In genomic region chr2:106865148-106865786, GRCm38 (mm10) we compare ENCODE assay signal across 31 mouse cellular contexts.
A peak's percentile ranks its signal among the peaks of the same experiment; 100 is the strongest.
DNase-seq lines count a peak whose midpoint lies in the region; ATAC-seq and TF ChIP-seq lines count a peak whose summit lies in the region.
"Had no signal": no experiment of that assay in that cellular context is flagged by ENCODE, and none has a peak within 500 bp of the region (broad histone marks: within the 10 kb centered on the region; RNA-seq: fewer than 3 reads in every experiment).

No protein-coding gene starts in this region.

- DNase-seq in forebrain, embryonic 10.5 days (ENCODE audit: extremely low spot score, low spot score): no peak
- DNase-seq in kidney, adult 2 months: no peak
- no peak for DNase-seq in lung, embryonic 14.5 days
- DNase-seq in lung, adult 2 months: no peak
- no peak for DNase-seq in spleen, adult 12 weeks (ENCODE audit: low spot score)
- DNase-seq: adrenal gland, postnatal 14 days; cerebellum, adult 11-12 months; cerebellum, postnatal 10 days; gastrocnemius, postnatal 10 days; heart, postnatal 10 days; layer of hippocampus, postnatal 36 days; left cerebral cortex, postnatal 4 days; liver, postnatal 0 days; retina, postnatal 1 day; right cerebral cortex, postnatal 14 days; thymus, postnatal 14 days had no signal

- H3K9ac ChIP-seq in forebrain, embryonic 15.5 days (replicated peaks): no peak overlapping the region
- H3K9ac ChIP-seq in kidney, embryonic 14.5 days (ENCODE audit: low read depth, low read length): no peak overlapping the region
- H3K9ac ChIP-seq in lung, embryonic 14.5 days: no peak overlapping the region
- H3K9ac ChIP-seq in intestine, embryonic 16.5 days (ENCODE audit: low read depth, low read length): no peak overlapping the region
- H3K9ac ChIP-seq: forebrain, embryonic 12.5 days; heart, embryonic 13.5 days; hindbrain, embryonic 15.5 days; liver, embryonic 12.5 days; liver, postnatal 0 days; midbrain, embryonic 15.5 days; neural tube, embryonic 15.5 days; stomach, embryonic 15.5 days had no signal

- H3K4me2 ChIP-seq in forebrain, embryonic 15.5 days (replicated peaks): no peak overlapping the region
- H3K4me2 ChIP-seq in kidney, embryonic 14.5 days (replicated peaks; ENCODE audit: low read depth, low read length): no peak overlapping the region
- no peak overlapping the region for H3K4me2 ChIP-seq in lung, embryonic 14.5 days
- H3K4me2 ChIP-seq in intestine, embryonic 16.5 days (ENCODE audit: low read depth, low read length): no peak overlapping the region
- H3K4me2 ChIP-seq: forebrain, embryonic 12.5 days; heart, embryonic 13.5 days; hindbrain, embryonic 15.5 days; liver, embryonic 12.5 days; midbrain, embryonic 15.5 days; neural tube, embryonic 15.5 days; stomach, embryonic 15.5 days had no signal

- no peak overlapping the region for H3K4me3 ChIP-seq in forebrain, embryonic 10.5 days
- no peak overlapping the region for H3K4me3 ChIP-seq in forebrain, embryonic 15.5 days
- H3K4me3 ChIP-seq in kidney, embryonic 14.5 days (ENCODE audit: low read length): no peak overlapping the region
- no peak overlapping the region for H3K4me3 ChIP-seq in kidney, adult 2 months (ENCODE audit: insufficient read depth, low read depth, low read length)
- no peak overlapping the region for H3K4me3 ChIP-seq in lung, embryonic 14.5 days (ENCODE audit: low read depth, low read length)
- H3K4me3 ChIP-seq in lung, adult 2 months (replicated peaks; ENCODE audit: extremely low read depth, low read depth, low read length): no peak overlapping the region
- H3K4me3 ChIP-seq in intestine, embryonic 16.5 days (ENCODE audit: low read length): no peak overlapping the region
- H3K4me3 ChIP-seq: erythroblast, embryonic 14.5 days; forebrain, embryonic 12.5 days; heart, embryonic 13.5 days; hindbrain, embryonic 10.5 days; hindbrain, embryonic 15.5 days; liver, embryonic 12.5 days; midbrain, embryonic 10.5 days; midbrain, embryonic 15.5 days; neural tube, embryonic 15.5 days; stomach, embryonic 15.5 days had no signal

- no peak for TF ChIP-seq CTCF in kidney, adult 2 months (conservative IDR thresholded peaks at IDR 0.05; ENCODE audit: insufficient read depth, insufficient read length, low read depth, low read length)
- TF ChIP-seq CTCF in lung, embryonic 14.5 days (IDR thresholded peaks at IDR 0.05; ENCODE audit: low read depth): no peak
- no peak for TF ChIP-seq CTCF in lung, adult 2 months (IDR thresholded peaks at IDR 0.05; ENCODE audit: insufficient read depth, low read length)

- peaks cover 13% of the 10 kb centered on the region for H3K36me3 ChIP-seq in forebrain, embryonic 10.5 days (replicated peaks)
- H3K36me3 ChIP-seq in forebrain, embryonic 15.5 days: peaks cover 4% of the 10 kb centered on the region; the same call in 1 of the 2 replicates
- no peaks in the 10 kb centered on the region for H3K36me3 ChIP-seq in kidney, embryonic 14.5 days (ENCODE audit: control insufficient read depth, insufficient read depth, low read length)
- H3K36me3 ChIP-seq in kidney, adult 2 months (ENCODE audit: control insufficient read depth, insufficient read depth, low read length): no peaks in the 10 kb centered on the region
- no peaks in the 10 kb centered on the region for H3K36me3 ChIP-seq in lung, embryonic 14.5 days (ENCODE audit: insufficient read depth)
- no peaks in the 10 kb centered on the region for H3K36me3 ChIP-seq in intestine, embryonic 16.5 days (ENCODE audit: control insufficient read depth, insufficient read depth, low read length)
- H3K36me3 ChIP-seq: hindbrain, embryonic 10.5 days; liver, embryonic 12.5 days; midbrain, embryonic 15.5 days; stomach, embryonic 15.5 days had no signal

- peaks cover 43% of the 10 kb centered on the region for H3K4me1 ChIP-seq in forebrain, embryonic 10.5 days
- H3K4me1 ChIP-seq in forebrain, embryonic 15.5 days: peaks cover 20% of the 10 kb centered on the region
- peaks cover 19% of the 10 kb centered on the region for H3K4me1 ChIP-seq in kidney, embryonic 14.5 days (ENCODE audit: control insufficient read depth, insufficient read depth, low read length)
- no peaks in the 10 kb centered on the region for H3K4me1 ChIP-seq in kidney, adult 2 months (ENCODE audit: control insufficient read depth, insufficient read depth, low read length)
- peaks cover 26% of the 10 kb centered on the region for H3K4me1 ChIP-seq in lung, embryonic 14.5 days (ENCODE audit: insufficient read depth)
- no peaks in the 10 kb centered on the region for H3K4me1 ChIP-seq in lung, adult 2 months (ENCODE audit: control insufficient read depth, insufficient read depth, low read length)
- H3K4me1 ChIP-seq in intestine, embryonic 16.5 days (ENCODE audit: control insufficient read depth, insufficient read depth, low read length): peaks cover 21% of the 10 kb centered on the region
- H3K4me1 ChIP-seq: liver, embryonic 12.5 days had no signal

- TF ChIP-seq POLR2A in kidney, adult 2 months (IDR thresholded peaks at IDR 0.05; ENCODE audit: low read depth, low read length): no peak
- TF ChIP-seq POLR2A in lung, adult 2 months (IDR thresholded peaks at IDR 0.05; ENCODE audit: borderline replicate concordance, extremely low read depth, low read depth, low read length): no peak

- WGBS in forebrain, embryonic 10.5 days: 86% methylated on average over 7 of the region's 7 CpGs
- WGBS in forebrain, embryonic 15.5 days: 85% methylated on average over 7 of the region's 7 CpGs
- WGBS in kidney, embryonic 14.5 days: 33% methylated on average over 7 of the region's 7 CpGs
- WGBS in kidney, adult 2 months: 52% methylated on average over 7 of the region's 7 CpGs
- WGBS in lung, embryonic 14.5 days: 29% methylated on average over 7 of the region's 7 CpGs
- 71% methylated on average over 7 of the region's 7 CpGs for WGBS in lung, adult 2 months
- 42% methylated on average over 7 of the region's 7 CpGs for WGBS in intestine, embryonic 16.5 days

- no peaks in the 10 kb centered on the region for H3K9me3 ChIP-seq in forebrain, embryonic 10.5 days
- no peaks in the 10 kb centered on the region for H3K9me3 ChIP-seq in forebrain, embryonic 15.5 days
- H3K9me3 ChIP-seq in kidney, embryonic 14.5 days (ENCODE audit: control insufficient read depth, low read length): no peaks in the 10 kb centered on the region
- H3K9me3 ChIP-seq in lung, embryonic 14.5 days (ENCODE audit: low read depth, low read length): no peaks in the 10 kb centered on the region
- no peaks in the 10 kb centered on the region for H3K9me3 ChIP-seq in intestine, embryonic 16.5 days (ENCODE audit: control insufficient read depth, low read length)
- H3K9me3 ChIP-seq: forebrain, embryonic 12.5 days; heart, embryonic 13.5 days; hindbrain, embryonic 10.5 days; hindbrain, embryonic 15.5 days; liver, embryonic 12.5 days; midbrain, embryonic 10.5 days; midbrain, embryonic 15.5 days; neural tube, embryonic 15.5 days; stomach, embryonic 15.5 days had no signal

- no peak for ATAC-seq in forebrain, embryonic 15.5 days (replicated peaks)
- 0 out of 2 replicates have a peak, but pooled peaks have one; percentile 29 for ATAC-seq in kidney, embryonic 14.5 days (ENCODE audit: low FRiP score, low TSS enrichment)
- ATAC-seq in lung, embryonic 14.5 days (ENCODE audit: insufficient read depth): no peak
- peak; percentile 65 for ATAC-seq in intestine, embryonic 16.5 days
- ATAC-seq: inflammation-experienced regulatory T-cells, adult 6 months; liver, embryonic 12.5 days; liver, postnatal 0 days; midbrain, embryonic 15.5 days; Patski had no signal

- H3K27ac ChIP-seq in forebrain, embryonic 10.5 days: peak overlapping the region; percentile 44; the same call in 1 of the 2 replicates
- H3K27ac ChIP-seq in forebrain, embryonic 15.5 days (replicated peaks): no peak overlapping the region
- 0 out of 2 replicates have a peak overlapping the region, but pooled peaks have one; percentile 14 for H3K27ac ChIP-seq in kidney, embryonic 14.5 days (ENCODE audit: low read depth, low read length)
- no peak overlapping the region for H3K27ac ChIP-seq in kidney, adult 2 months (ENCODE audit: insufficient read depth, low read depth, low read length)
- 0 out of 2 replicates have a peak overlapping the region, but pooled peaks have one; percentile 2 for H3K27ac ChIP-seq in lung, embryonic 14.5 days (ENCODE audit: low read depth)
- no peak overlapping the region for H3K27ac ChIP-seq in intestine, embryonic 16.5 days (ENCODE audit: low read length)
- H3K27ac ChIP-seq: forebrain, embryonic 12.5 days; heart, embryonic 13.5 days; hindbrain, embryonic 10.5 days; hindbrain, embryonic 15.5 days; liver, embryonic 12.5 days; midbrain, embryonic 10.5 days; midbrain, embryonic 15.5 days; neural tube, embryonic 15.5 days; stomach, embryonic 15.5 days had no signal

- H3K27me3 ChIP-seq in forebrain, embryonic 10.5 days (ENCODE audit: poor library complexity, severe bottlenecking): no peaks in the 10 kb centered on the region
- H3K27me3 ChIP-seq in forebrain, embryonic 15.5 days: no peaks in the 10 kb centered on the region
- no peaks in the 10 kb centered on the region for H3K27me3 ChIP-seq in kidney, embryonic 14.5 days (ENCODE audit: control insufficient read depth, insufficient read depth, low read length)
- H3K27me3 ChIP-seq in kidney, adult 2 months (replicated peaks; ENCODE audit: control insufficient read depth, insufficient read depth, low read length): no peaks in the 10 kb centered on the region
- H3K27me3 ChIP-seq in lung, embryonic 14.5 days (ENCODE audit: insufficient read depth, low read length): no peaks in the 10 kb centered on the region
- no peaks in the 10 kb centered on the region for H3K27me3 ChIP-seq in intestine, embryonic 16.5 days (replicated peaks; ENCODE audit: control insufficient read depth, insufficient read depth, low read length)
- H3K27me3 ChIP-seq: forebrain, embryonic 12.5 days; heart, embryonic 13.5 days; hindbrain, embryonic 15.5 days; liver, embryonic 12.5 days; midbrain, embryonic 15.5 days; neural tube, embryonic 15.5 days; Patski; stomach, embryonic 15.5 days had no signal

Comparison
In these comparisons a context has a peak if more than half of its experiments do, and no peak if none do; other contexts are left out.
1. H3K27ac ChIP-seq: peak in forebrain, embryonic 10.5 days (single experiment), kidney, embryonic 14.5 days (single experiment) and lung, embryonic 14.5 days (single experiment); none in forebrain, embryonic 15.5 days (single experiment), kidney, adult 2 months (single experiment) and intestine, embryonic 16.5 days (single experiment).
2. ATAC-seq: peak in kidney, embryonic 14.5 days (single experiment) and intestine, embryonic 16.5 days (single experiment); none in forebrain, embryonic 15.5 days (single experiment) and lung, embryonic 14.5 days (single experiment).